Mouse (Mus musculus) liver, adult 2 months (tissue): ENCODE data around the gene Ndufs8. TPM values are rescaled to one million over a fixed set of nuclear protein-coding genes. Genes with fewer than 3 reads are reported as not detected.
A peak's percentile ranks its signal among the peaks of the same experiment; 100 is the strongest.

ENCODE experiments used
- DNase-seq: peaks from one replicate; pipeline ENCODE4 v3.0.0-alpha.2; 2011; ENCODE audit warnings: low read depth, low spot score; ENCODE audit errors: extremely low read depth
- H3K27ac ChIP-seq: fragments of 200-500 bp; replicated peaks from 2 replicates; pipeline ENCODE4 v1.5.1; 2012; ENCODE audit warnings: low read depth, mild to moderate bottlenecking, control low read depth, inconsistent platforms, low read length; ENCODE audit not compliant: insufficient read depth
- H3K27me3 ChIP-seq: fragments of 200-500 bp; 2 replicates; pipeline ENCODE4 v1.6.1; 2012; ENCODE audit warnings: mild to moderate bottlenecking, moderate library complexity, low read length, inconsistent platforms; ENCODE audit not compliant: control insufficient read depth, insufficient read depth
- H3K36me3 ChIP-seq: fragments of 200-500 bp; 2 replicates; pipeline ENCODE4 v1.6.1; 2012; ENCODE audit warnings: low read length, inconsistent platforms; ENCODE audit not compliant: control insufficient read depth, insufficient read depth
- H3K4me1 ChIP-seq: fragments of 200-500 bp; 2 replicates; pipeline ENCODE4 v1.6.1; 2011; ENCODE audit warnings: low read length; ENCODE audit not compliant: control insufficient read depth, insufficient read depth
- H3K4me3 ChIP-seq: fragments of 200-500 bp; 2 replicates; pipeline ENCODE4 v1.5.1; 2011; ENCODE audit warnings: low read depth, mild to moderate bottlenecking, control low read depth, low read length, moderate library complexity; ENCODE audit not compliant: insufficient read depth
- H3K79me2 ChIP-seq: fragments of 200-500 bp; 2 replicates; pipeline ENCODE4 v1.6.1; 2012; ENCODE audit warnings: inconsistent platforms, mild to moderate bottlenecking, low read length, moderate library complexity; ENCODE audit not compliant: control insufficient read depth, insufficient read depth
- H3K9ac ChIP-seq: fragments of 200-500 bp; 2 replicates; pipeline ENCODE4 v1.6.1; 2012; ENCODE audit warnings: low read depth, mild to moderate bottlenecking, control low read depth, inconsistent platforms, low read length
- CTCF ChIP-seq: fragments of 200-500 bp; IDR thresholded peaks from 2 replicates; pipeline ENCODE4 v1.5.1; 2011; ENCODE audit warnings: low read depth, low read length, control low read depth
- POLR2A ChIP-seq: fragments of 200-500 bp; IDR thresholded peaks from 2 replicates; pipeline ENCODE4 v1.6.1; 2011; ENCODE audit warnings: low read length, control low read depth; ENCODE audit not compliant: insufficient read depth; ENCODE audit errors: extremely low read depth
- WGBS: fragments of 180-500 bp; shearing (Covaris S2); methylation state at CpG from one replicate; pipeline ENCODE4 v1.1.7; 2018; 5-methylcytosine and 5-hydroxymethylcytosine counted together
- polyA plus RNA-seq: library from polyadenylated mRNA; depleted of rRNA; stranded (reverse); fragments of >200 nt; gene quantifications from 2 replicates; pipeline ENCODE4 v1.2.3, GENCODE M21; 2012
- total RNA-seq: library from RNA; depleted of rRNA; stranded (reverse); fragments of >200 nt; gene quantifications from 2 replicates; pipeline ENCODE4 v1.2.3, GENCODE M21; 2014

Ndufs8 gene
- total and polyA plus RNA-seq, 2 experiments: 213 to 266 TPM

GRCm38 (mm10) chr19:3955804-3956203 is 43.2 kb upstream of the Ndufs8 start:
- Histone ChIP-seq H3K27ac (no peak overlapping the region), H3K36me3 (no peaks in the 10 kb centered on the region), H3K27me3 (no peaks in the 10 kb centered on the region), H3K9ac (no peak overlapping the region), H3K4me3 (no peak overlapping the region), H3K79me2 (no peaks in the 10 kb centered on the region), H3K4me1 (no peaks in the 10 kb centered on the region)
- no peak for TF ChIP-seq POLR2A
- TF ChIP-seq CTCF: no peak
- DNase-seq: no peak
- 86% methylated on average over 4 of the region's 4 CpGs for WGBS

GRCm38 (mm10) chr19:3955033-3955432 is 42.5 kb upstream of the Ndufs8 start:
- Histone ChIP-seq H3K9ac (no peak overlapping the region), H3K4me1 (peaks cover 4% of the 10 kb centered on the region), H3K4me3 (no peak overlapping the region), H3K36me3 (no peaks in the 10 kb centered on the region), H3K79me2 (no peaks in the 10 kb centered on the region), H3K27me3 (no peaks in the 10 kb centered on the region), H3K27ac (no peak overlapping the region)
- no peak for TF ChIP-seq CTCF
- no peak for TF ChIP-seq POLR2A
- DNase-seq: peak; percentile 28
- 56% methylated on average over 3 of the region's 3 CpGs for WGBS

GRCm38 (mm10) chr19:3952099-3952498 is 39.5 kb upstream of the Ndufs8 start:
- no peaks in the 10 kb centered on the region for H3K27me3 ChIP-seq
- no peak overlapping the region for H3K27ac ChIP-seq
- H3K4me3 ChIP-seq: no peak overlapping the region
- DNase-seq: no peak
- no peaks in the 10 kb centered on the region for H3K79me2 ChIP-seq
- 64% methylated on average over 1 of the region's 1 CpGs for WGBS
- peaks cover 6% of the 10 kb centered on the region for H3K4me1 ChIP-seq
- H3K36me3 ChIP-seq: peaks cover 1% of the 10 kb centered on the region; the same call in 1 of the 2 replicates
- TF ChIP-seq POLR2A: no peak
- TF ChIP-seq CTCF: no peak
- H3K9ac ChIP-seq: no peak overlapping the region

GRCm38 (mm10) chr19:3951461-3951860 is 38.9 kb upstream of the Ndufs8 start:
- H3K9ac ChIP-seq: no peak overlapping the region

GRCm38 (mm10) chr19:3950331-3950730 is 37.8 kb upstream of the Ndufs8 start:
- H3K79me2 ChIP-seq: no peaks in the 10 kb centered on the region
- H3K27ac ChIP-seq: peak overlapping the region; percentile 1; the same call in 1 of the 2 replicates
- TF ChIP-seq CTCF (0 out of 2 replicates have a peak, but pooled peaks have one; percentile 2), POLR2A (no peak)
- peaks cover 12% of the 10 kb centered on the region for H3K4me1 ChIP-seq
- H3K27me3 ChIP-seq: no peaks in the 10 kb centered on the region
- no peak overlapping the region for H3K4me3 ChIP-seq
- H3K9ac ChIP-seq: no peak overlapping the region
- WGBS: 50% methylated on average over 3 of the region's 3 CpGs
- peak; percentile 80 for DNase-seq
- peaks cover 1% of the 10 kb centered on the region; the same call in 1 of the 2 replicates for H3K36me3 ChIP-seq

More at GRCm38 (mm10) chr19:3951461-3951860, 38.9 kb upstream of the Ndufs8 start:
- H3K4me1 ChIP-seq: peaks cover 8% of the 10 kb centered on the region
- DNase-seq: no peak
- TF ChIP-seq CTCF: no peak
- H3K27me3 ChIP-seq: no peaks in the 10 kb centered on the region
- H3K79me2 ChIP-seq: no peaks in the 10 kb centered on the region
- H3K4me3 ChIP-seq: no peak overlapping the region
- no peak overlapping the region for H3K27ac ChIP-seq
- peaks cover 1% of the 10 kb centered on the region; the same call in 1 of the 2 replicates for H3K36me3 ChIP-seq

GRCm38 (mm10) chr19:3948546-3948945 is 36.0 kb upstream of the Ndufs8 start:
- Histone ChIP-seq H3K9ac (no peak overlapping the region), H3K27ac (no peak overlapping the region), H3K4me3 (no peak overlapping the region), H3K36me3 (peaks cover 3% of the 10 kb centered on the region; the same call in 1 of the 2 replicates), H3K4me1 (peaks cover 12% of the 10 kb centered on the region), H3K27me3 (no peaks in the 10 kb centered on the region), H3K79me2 (no peaks in the 10 kb centered on the region)
- TF ChIP-seq CTCF (no peak), POLR2A (no peak)
- DNase-seq: no peak
- WGBS: 87% methylated on average over 14 of the region's 14 CpGs
